Mouse (Mus musculus) large intestine, adult 2 months (tissue): ENCODE results near the gene Fbxo21. TPM values are rescaled to one million over a fixed set of nuclear protein-coding genes. Genes with fewer than 3 reads are reported as not detected.

Source experiments
- DNase-seq: peaks from one replicate; pipeline ENCODE4 v3.0.0-alpha.2; 2012; ENCODE audit warnings: low read depth, low spot score
- WGBS: fragments of 180-500 bp; shearing (Covaris S2); methylation state at CpG from one replicate; pipeline ENCODE4 v1.1.7; 2018; 5-methylcytosine and 5-hydroxymethylcytosine counted together
- polyA plus RNA-seq: library from polyadenylated mRNA; depleted of rRNA; stranded (reverse); fragments of >200 nt; gene quantifications from 2 replicates; pipeline ENCODE4 v1.2.3, GENCODE M21; 2012; rRNA removed

Fbxo21 gene
- 10.6 and 11.9 TPM in 2 replicates for polyA plus RNA-seq

- DNase-seq, result peak; percentile 73
- WGBS, result under 1% methylated on average over 88 of the region's 88 CpGs
These were observed at the start of gene Fbxo21 for GRCm38 (mm10) chr5:117976657-117977500. TSS of gene Fbxo21 (plus strand) at chr5:117976730.

GRCm38 (mm10) chr5:117928553-117928952, 48.0 kb upstream of the Fbxo21 start:
- 97% methylated on average over 2 of the region's 2 CpGs for WGBS
- DNase-seq, result no peak

- no peak for DNase-seq
- WGBS, result 75% methylated on average over 2 of the region's 2 CpGs
These were observed 44.3 kb upstream of the Fbxo21 start for GRCm38 (mm10) chr5:117932222-117932621.

- 2% methylated on average over 9 of the region's 9 CpGs for WGBS
- DNase-seq, result peak; percentile 16
These were observed 43.7 kb upstream of the Fbxo21 start for GRCm38 (mm10) chr5:117932862-117933261.

- DNase-seq, result no peak
- WGBS, result 54% methylated on average over 16 of the region's 16 CpGs
These were observed 40.2 kb upstream of the Fbxo21 start for GRCm38 (mm10) chr5:117936346-117936745.

- DNase-seq, result no peak
- 83% methylated on average over 3 of the region's 3 CpGs for WGBS
These were observed 39.3 kb upstream of the Fbxo21 start for GRCm38 (mm10) chr5:117937186-117937585.

GRCm38 (mm10) chr5:117938182-117938581, 38.3 kb upstream of the Fbxo21 start:
- WGBS, result 11% methylated on average over 14 of the region's 14 CpGs
- DNase-seq, result peak; percentile 43

- 67% methylated on average over 8 of the region's 8 CpGs for WGBS
- no peak for DNase-seq
These were observed 37.1 kb upstream of the Fbxo21 start for GRCm38 (mm10) chr5:117939402-117939801.

GRCm38 (mm10) chr5:117941552-117941951, 35.0 kb upstream of the Fbxo21 start:
- 78% methylated on average over 3 of the region's 3 CpGs for WGBS
- no peak for DNase-seq

- WGBS, result 15% methylated on average over 4 of the region's 4 CpGs
- DNase-seq, result no peak
These were observed 29.9 kb upstream of the Fbxo21 start for GRCm38 (mm10) chr5:117946605-117947004.

GRCm38 (mm10) chr5:117949393-117949792, 27.1 kb upstream of the Fbxo21 start:
- WGBS, result 68% methylated on average over 10 of the region's 10 CpGs

GRCm38 (mm10) chr5:117953893-117954292, 22.6 kb upstream of the Fbxo21 start:
- WGBS, result 71% methylated on average over 12 of the region's 12 CpGs
- DNase-seq, result no peak

More at GRCm38 (mm10) chr5:117949393-117949792, 27.1 kb upstream of the Fbxo21 start:
- DNase-seq, result no peak

- 89% methylated on average over 1 of the region's 1 CpGs for WGBS
These were observed 22.1 kb upstream of the Fbxo21 start for GRCm38 (mm10) chr5:117954429-117954828.

GRCm38 (mm10) chr5:117955675-117956420, 20.7 kb upstream of the Fbxo21 start:
- no peak for DNase-seq
- 28% methylated on average over 10 of the region's 10 CpGs for WGBS

More at GRCm38 (mm10) chr5:117954429-117954828, 22.1 kb upstream of the Fbxo21 start:
- no peak for DNase-seq

GRCm38 (mm10) chr5:117964750-117965149, 11.8 kb upstream of the Fbxo21 start:
- no peak for DNase-seq
- 28% methylated on average over 9 of the region's 9 CpGs for WGBS

GRCm38 (mm10) chr5:117966956-117967355, 9.6 kb upstream of the Fbxo21 start:
- WGBS, result 82% methylated on average over 9 of the region's 9 CpGs
- DNase-seq, result no peak

- WGBS, result 34% methylated on average over 4 of the region's 4 CpGs
- DNase-seq, result no peak
These were observed 8.9 kb upstream of the Fbxo21 start for GRCm38 (mm10) chr5:117967659-117968069.

- no peak for DNase-seq
- WGBS, result 85% methylated on average over 10 of the region's 10 CpGs
These were observed 6.7 kb upstream of the Fbxo21 start for GRCm38 (mm10) chr5:117969681-117970427.

- no peak for DNase-seq
- 25% methylated on average over 19 of the region's 19 CpGs for WGBS
These were observed 270 bp upstream of the Fbxo21 start for GRCm38 (mm10) chr5:117976263-117976656.
